Mouse (Mus musculus): ENCODE data around the gene Sv2c.
A peak's percentile ranks its signal among the peaks of the same experiment; 100 is the strongest.
"Not testable (repeated sequence)": the region's sequence is repeated elsewhere in the genome, so short reads cannot be mapped to it uniquely, and the experiment has no call there.

Gene Sv2c

GRCm38 (mm10) chr13:95968031-95968430, 164.3 kb downstream of the Sv2c start:
- not testable (repeated sequence) for ATAC-seq (ENCODE audit: low TSS enrichment)

- ATAC-seq (ENCODE audit: low TSS enrichment): peak; percentile 80
Measured at GRCm38 (mm10) chr13:95966791-95967190, 165.6 kb downstream of the Sv2c start.

GRCm38 (mm10) chr13:95965596-95965995, 166.8 kb downstream of the Sv2c start:
- no peak for ATAC-seq (ENCODE audit: low TSS enrichment)

- ATAC-seq (ENCODE audit: low TSS enrichment): no peak
Measured at GRCm38 (mm10) chr13:95965162-95965561, 167.2 kb downstream of the Sv2c start.

GRCm38 (mm10) chr13:95964226-95964625, 168.2 kb downstream of the Sv2c start:
- ATAC-seq (ENCODE audit: low TSS enrichment): no peak

- no peak for ATAC-seq (ENCODE audit: low TSS enrichment)
Measured at GRCm38 (mm10) chr13:95963671-95964070, 168.7 kb downstream of the Sv2c start.

- peak; percentile 4; the same call in 1 of the 2 replicates for ATAC-seq (ENCODE audit: low TSS enrichment)
Measured at GRCm38 (mm10) chr13:95961905-95962304, 170.5 kb downstream of the Sv2c start.

- peak; percentile 76 for ATAC-seq (ENCODE audit: low TSS enrichment)
Measured at GRCm38 (mm10) chr13:95961191-95961791, 171.1 kb downstream of the Sv2c start.

- ATAC-seq (ENCODE audit: low TSS enrichment): peak; percentile 28
Measured at GRCm38 (mm10) chr13:95960477-95961185, 171.7 kb downstream of the Sv2c start.

- no peak for ATAC-seq (ENCODE audit: low TSS enrichment)
Measured at GRCm38 (mm10) chr13:95959651-95960476, 172.5 kb downstream of the Sv2c start.

- no peak for ATAC-seq (ENCODE audit: low TSS enrichment)
Measured at GRCm38 (mm10) chr13:95957134-95957533, 175.2 kb downstream of the Sv2c start.

GRCm38 (mm10) chr13:95956327-95956781, 176.0 kb downstream of the Sv2c start:
- ATAC-seq (ENCODE audit: low TSS enrichment): no peak

- no peak for ATAC-seq (ENCODE audit: low TSS enrichment)
Measured at GRCm38 (mm10) chr13:95955204-95955603, 177.2 kb downstream of the Sv2c start.

GRCm38 (mm10) chr13:95953636-95954035, 178.7 kb downstream of the Sv2c start:
- ATAC-seq (ENCODE audit: low TSS enrichment): no peak

GRCm38 (mm10) chr13:95952263-95952662, 180.1 kb downstream of the Sv2c start:
- no peak for ATAC-seq (ENCODE audit: low TSS enrichment)

- peak; percentile 62 for ATAC-seq (ENCODE audit: low TSS enrichment)
Measured at GRCm38 (mm10) chr13:95951098-95951894, 181.1 kb downstream of the Sv2c start.

- ATAC-seq (ENCODE audit: low TSS enrichment): no peak
Measured at GRCm38 (mm10) chr13:95950434-95951091, 181.8 kb downstream of the Sv2c start.

- ATAC-seq (ENCODE audit: low TSS enrichment): peak; percentile 47; the same call in 1 of the 2 replicates
Measured at GRCm38 (mm10) chr13:95949356-95949755, 183.0 kb downstream of the Sv2c start.

- no peak for ATAC-seq (ENCODE audit: low TSS enrichment)
Measured at GRCm38 (mm10) chr13:95948821-95949220, 183.6 kb downstream of the Sv2c start.

GRCm38 (mm10) chr13:95948394-95948793, 184.0 kb downstream of the Sv2c start:
- no peak for ATAC-seq (ENCODE audit: low TSS enrichment)

GRCm38 (mm10) chr13:95945937-95946507, 186.4 kb downstream of the Sv2c start:
- no peak for ATAC-seq (ENCODE audit: low TSS enrichment)
